Mouse (Mus musculus): ENCODE data around the gene Ldlrad1. TPM values are rescaled to one million over a fixed set of nuclear protein-coding genes. Genes with fewer than 3 reads are reported as not detected.

Gene Ldlrad1
- polyA plus RNA-seq, 1 experiment from 2014 or later = not detected

GRCm38 (mm10) chr4:107178182-107178829 is 30.7 kb upstream of the Ldlrad1 start, which contains the start of gene Tmem59:
Gene Tmem59 (plus strand): TSS chr4:107178399.
- Histone ChIP-seq H3K27me3 (ENCODE audit: insufficient read depth, low read length) (no peaks in the 10 kb centered on the region), H3K36me3 (ENCODE audit: insufficient read depth) (peaks cover 18% of the 10 kb centered on the region), H3K9ac (peak within 1 kb of the TSS; percentile 87), H3K4me1 (ENCODE audit: insufficient read depth) (peaks cover 6% of the 10 kb centered on the region; the same call in 1 of the 2 replicates), H3K4me3 (ENCODE audit: low read depth, low read length) (peak within 1 kb of the TSS; percentile 97), H3K4me2 (peak within 1 kb of the TSS; percentile 74), H3K27ac (ENCODE audit: low read depth) (peak within 1 kb of the TSS; percentile 93), H3K9me3 (ENCODE audit: low read depth, low read length) (no peaks in the 10 kb centered on the region)
- ATAC-seq (ENCODE audit: insufficient read depth) (peak; percentile 97), DNase-seq (peak; percentile 96)
- TF ChIP-seq CTCF (IDR thresholded peaks at IDR 0.05; ENCODE audit: low read depth) = peak; percentile 6; the same call in 1 of the 2 replicates
- WGBS = under 1% methylated on average over 49 of the region's 49 CpGs

GRCm38 (mm10) chr4:107178830-107179490 is 30.0 kb upstream of the Ldlrad1 start, which contains the start of gene Tceanc2:
Gene Tceanc2 (minus strand): TSS chr4:107179116.
- peak; percentile 15 for ATAC-seq (ENCODE audit: insufficient read depth)
- TF ChIP-seq CTCF (IDR thresholded peaks at IDR 0.05; ENCODE audit: low read depth) = peak; percentile 39; the same call in 1 of the 2 replicates

GRCm38 (mm10) chr4:107179561-107179960 is 29.4 kb upstream of the Ldlrad1 start:
- 2% methylated on average over 8 of the region's 8 CpGs for WGBS
- peaks cover 17% of the 10 kb centered on the region for H3K36me3 ChIP-seq (ENCODE audit: insufficient read depth)
- H3K4me2 ChIP-seq = peak overlapping the region; percentile 74
- ATAC-seq (ENCODE audit: insufficient read depth) (no peak), DNase-seq (peak; percentile 44)
- H3K9me3 ChIP-seq (ENCODE audit: low read depth, low read length) = no peaks in the 10 kb centered on the region
- no peak for TF ChIP-seq CTCF (IDR thresholded peaks at IDR 0.05; ENCODE audit: low read depth)
- peak overlapping the region; percentile 97 for H3K4me3 ChIP-seq (ENCODE audit: low read depth, low read length)
- H3K27me3 ChIP-seq (ENCODE audit: insufficient read depth, low read length) = no peaks in the 10 kb centered on the region
- peaks cover 6% of the 10 kb centered on the region; the same call in 1 of the 2 replicates for H3K4me1 ChIP-seq (ENCODE audit: insufficient read depth)
- peak overlapping the region; percentile 93 for H3K27ac ChIP-seq (ENCODE audit: low read depth)
- H3K9ac ChIP-seq = peak overlapping the region; percentile 87

More at GRCm38 (mm10) chr4:107178830-107179490, 30.0 kb upstream of the Ldlrad1 start, which contains the start of gene Tceanc2:
- peak within 1 kb of the TSS; percentile 74 for H3K4me2 ChIP-seq
- WGBS = 0% methylated on average over 47 of the region's 47 CpGs
- peaks cover 18% of the 10 kb centered on the region for H3K36me3 ChIP-seq (ENCODE audit: insufficient read depth)
- H3K9ac ChIP-seq = peak within 1 kb of the TSS; percentile 87
- peak within 1 kb of the TSS; percentile 93 for H3K27ac ChIP-seq (ENCODE audit: low read depth)
- H3K27me3 ChIP-seq (ENCODE audit: insufficient read depth, low read length) = no peaks in the 10 kb centered on the region
- H3K4me1 ChIP-seq (ENCODE audit: insufficient read depth) = peaks cover 6% of the 10 kb centered on the region; the same call in 1 of the 2 replicates
- peak within 1 kb of the TSS; percentile 97 for H3K4me3 ChIP-seq (ENCODE audit: low read depth, low read length)
- H3K9me3 ChIP-seq (ENCODE audit: low read depth, low read length) = no peaks in the 10 kb centered on the region
- DNase-seq = peak; percentile 70

- no peak for TF ChIP-seq CTCF (IDR thresholded peaks at IDR 0.05; ENCODE audit: low read depth)
- H3K4me3 ChIP-seq (ENCODE audit: low read depth, low read length) = no peak overlapping the region
- peaks cover 6% of the 10 kb centered on the region; the same call in 1 of the 2 replicates for H3K4me1 ChIP-seq (ENCODE audit: insufficient read depth)
- no peaks in the 10 kb centered on the region for H3K27me3 ChIP-seq (ENCODE audit: insufficient read depth, low read length)
- DNase-seq = no peak
- no peak overlapping the region for H3K9ac ChIP-seq
- no peak overlapping the region for H3K4me2 ChIP-seq
- no peaks in the 10 kb centered on the region for H3K9me3 ChIP-seq (ENCODE audit: low read depth, low read length)
- no peak for ATAC-seq (ENCODE audit: insufficient read depth)
- peaks cover 9% of the 10 kb centered on the region; the same call in 1 of the 2 replicates for H3K36me3 ChIP-seq (ENCODE audit: insufficient read depth)
- no peak overlapping the region for H3K27ac ChIP-seq (ENCODE audit: low read depth)
Observed at GRCm38 (mm10) chr4:107180746-107181145, 28.2 kb upstream of the Ldlrad1 start.

GRCm38 (mm10) chr4:107181866-107182265 is 27.1 kb upstream of the Ldlrad1 start:
- H3K27ac ChIP-seq (ENCODE audit: low read depth) = no peak overlapping the region
- H3K9me3 ChIP-seq (ENCODE audit: low read depth, low read length) = no peaks in the 10 kb centered on the region
- no peak for TF ChIP-seq CTCF (IDR thresholded peaks at IDR 0.05; ENCODE audit: low read depth)
- no peaks in the 10 kb centered on the region for H3K27me3 ChIP-seq (ENCODE audit: insufficient read depth, low read length)
- H3K4me2 ChIP-seq = no peak overlapping the region
- WGBS = 79% methylated on average over 6 of the region's 6 CpGs
- H3K4me3 ChIP-seq (ENCODE audit: low read depth, low read length) = no peak overlapping the region
- DNase-seq (no peak), ATAC-seq (ENCODE audit: insufficient read depth) (no peak)
- H3K9ac ChIP-seq = no peak overlapping the region
- peaks cover 11% of the 10 kb centered on the region for H3K36me3 ChIP-seq (ENCODE audit: insufficient read depth)
- H3K4me1 ChIP-seq (ENCODE audit: insufficient read depth) = peaks cover 6% of the 10 kb centered on the region; the same call in 1 of the 2 replicates

GRCm38 (mm10) chr4:107182796-107183195 is 26.2 kb upstream of the Ldlrad1 start:
- no peak for ATAC-seq (ENCODE audit: insufficient read depth)

GRCm38 (mm10) chr4:107183203-107183602 is 25.8 kb upstream of the Ldlrad1 start:
- H3K9me3 ChIP-seq (ENCODE audit: low read depth, low read length) = no peaks in the 10 kb centered on the region
- H3K36me3 ChIP-seq (ENCODE audit: insufficient read depth) = peaks cover 22% of the 10 kb centered on the region
- DNase-seq (no peak), ATAC-seq (ENCODE audit: insufficient read depth) (no peak)
- peaks cover 6% of the 10 kb centered on the region; the same call in 1 of the 2 replicates for H3K4me1 ChIP-seq (ENCODE audit: insufficient read depth)
- no peak for TF ChIP-seq CTCF (IDR thresholded peaks at IDR 0.05; ENCODE audit: low read depth)
- no peaks in the 10 kb centered on the region for H3K27me3 ChIP-seq (ENCODE audit: insufficient read depth, low read length)
- 84% methylated on average over 4 of the region's 4 CpGs for WGBS
- H3K4me3 ChIP-seq (ENCODE audit: low read depth, low read length) = no peak overlapping the region
- no peak overlapping the region for H3K27ac ChIP-seq (ENCODE audit: low read depth)
- no peak overlapping the region for H3K9ac ChIP-seq
- H3K4me2 ChIP-seq = no peak overlapping the region

More at GRCm38 (mm10) chr4:107182796-107183195, 26.2 kb upstream of the Ldlrad1 start:
- WGBS = 72% methylated on average over 2 of the region's 2 CpGs
- Histone ChIP-seq H3K9me3 (ENCODE audit: low read depth, low read length) (no peaks in the 10 kb centered on the region), H3K4me3 (ENCODE audit: low read depth, low read length) (no peak overlapping the region), H3K27me3 (ENCODE audit: insufficient read depth, low read length) (no peaks in the 10 kb centered on the region), H3K4me2 (no peak overlapping the region), H3K9ac (no peak overlapping the region), H3K36me3 (ENCODE audit: insufficient read depth) (peaks cover 18% of the 10 kb centered on the region), H3K4me1 (ENCODE audit: insufficient read depth) (peaks cover 6% of the 10 kb centered on the region; the same call in 1 of the 2 replicates), H3K27ac (ENCODE audit: low read depth) (no peak overlapping the region)
- no peak for TF ChIP-seq CTCF (IDR thresholded peaks at IDR 0.05; ENCODE audit: low read depth)
- DNase-seq = no peak
